Mouse (Mus musculus) midbrain, postnatal 0 days (tissue): Measurements from ENCODE around the gene Mmp1b. TPM values are rescaled to one million over a fixed set of nuclear protein-coding genes. Genes with fewer than 3 reads are reported as not detected.
"Not testable (repeated sequence)": the region's sequence is repeated elsewhere in the genome, so short reads cannot be mapped to it uniquely, and the experiment has no call there.

Experiments used
- ATAC-seq: fragments of 200-750 bp; cut with Nextera tagmentation; 2 replicates; pipeline ENCODE4 v1.8.0; 2017; ENCODE audit warnings: moderate number of reproducible peaks, mild to moderate bottlenecking, moderate TSS enrichment, moderate library complexity; ENCODE audit not compliant: low FRiP score
- DNase-seq: peaks from one replicate; pipeline ENCODE4 v3.0.0-alpha.2; 2015; ENCODE audit warnings: low spot score
- H3K27ac ChIP-seq: fragments of 300-500 bp; sonication (generic); 2 replicates; pipeline ENCODE4 v1.5.1; 2014; ENCODE audit warnings: low read depth, mild to moderate bottlenecking, low read length, mixed read lengths
- H3K27me3 ChIP-seq: fragments of 300-500 bp; sonication (generic); 2 replicates; pipeline ENCODE4 v1.6.1; 2014; ENCODE audit warnings: low read length, control low read depth, mixed read lengths; ENCODE audit not compliant: insufficient read depth
- H3K36me3 ChIP-seq: fragments of 300-500 bp; sonication (generic); 2 replicates; pipeline ENCODE4 v1.6.1; 2014; ENCODE audit warnings: low read length, control low read depth, mixed read lengths; ENCODE audit not compliant: insufficient read depth
- H3K4me1 ChIP-seq: fragments of 300-500 bp; sonication (generic); 2 replicates; pipeline ENCODE4 v1.6.1; 2014; ENCODE audit warnings: mild to moderate bottlenecking, control low read depth, antibody characterized with exemption, low read length, mixed read lengths; ENCODE audit not compliant: insufficient read depth
- H3K4me2 ChIP-seq: fragments of 300-500 bp; sonication (generic); 2 replicates; pipeline ENCODE4 v1.6.1; 2014; ENCODE audit warnings: low read depth, mild to moderate bottlenecking, low read length, mixed read lengths; ENCODE audit not compliant: poor library complexity, severe bottlenecking
- H3K4me3 ChIP-seq: fragments of 300-500 bp; sonication (generic); 2 replicates; pipeline ENCODE4 v1.5.1; 2014; ENCODE audit warnings: low read depth, mild to moderate bottlenecking, low read length, moderate library complexity
- H3K9ac ChIP-seq: fragments of 300-500 bp; sonication (generic); replicated peaks from 2 replicates; pipeline ENCODE4 v1.6.1; 2014; ENCODE audit warnings: mild to moderate bottlenecking, low read length, moderate library complexity, mixed read lengths; ENCODE audit not compliant: poor library complexity, severe bottlenecking
- H3K9me3 ChIP-seq: fragments of 300-500 bp; sonication (generic); 2 replicates; pipeline ENCODE4 v1.6.1; 2016; ENCODE audit warnings: low read length, control low read depth
- CTCF ChIP-seq: IDR thresholded peaks from 2 replicates; pipeline ENCODE4 v1.5.1; 2016; ENCODE audit warnings: antibody characterized with exemption, mild to moderate bottlenecking
- WGBS: fragments of 180-500 bp; shearing (Covaris S2); extraction: QIAGEN DNeasy Blood & Tissue Kit; methylation state at CpG from one replicate; pipeline ENCODE4 v1.1.7; 2014; 5-methylcytosine and 5-hydroxymethylcytosine counted together
- polyA plus RNA-seq: library from polyadenylated mRNA; unstranded; fragments of >200 nt; fragmentation: Nextera tagmentation; extraction: Ambion mirVana; gene quantifications from 2 replicates; pipeline ENCODE4 v1.2.1, GENCODE M21; 2015
- total RNA-seq: library from RNA; depleted of rRNA; stranded (reverse); fragments of >200 nt; gene quantifications from 2 replicates; pipeline ENCODE4 v1.2.3, GENCODE M21; 2014; rRNA removed

Gene Mmp1b
- total RNA-seq (not detected in 2 replicates), polyA plus RNA-seq (not detected in 2 replicates)

DNA sequence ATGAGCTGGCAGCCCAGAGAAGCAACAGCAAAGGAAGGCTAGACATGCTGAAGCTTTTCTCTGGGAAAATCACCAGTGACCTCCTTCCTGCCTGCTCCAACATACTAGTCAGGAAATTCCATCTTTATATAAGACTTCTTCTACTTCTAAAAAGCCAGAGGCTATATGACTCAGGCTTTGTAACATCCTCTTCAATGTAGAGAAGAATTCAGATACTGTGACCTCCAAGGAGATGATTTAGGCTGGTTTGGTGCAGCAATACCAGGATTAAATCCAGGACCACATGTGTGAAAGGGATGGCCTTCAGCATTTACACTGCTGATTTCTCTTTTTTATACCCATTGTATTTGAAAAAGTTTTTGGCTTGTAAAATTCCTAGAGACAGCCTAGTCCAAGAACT, at the start of gene Mmp1b:
TSS of gene Mmp1b (minus strand) at position 101 of the 400 bp plus-strand sequence.
- H3K4me3 ChIP-seq, result no peak within 1 kb of the TSS
- no peaks in the 10 kb centered on the region for H3K27me3 ChIP-seq
- H3K9ac ChIP-seq, result no peak within 1 kb of the TSS
- no peak within 1 kb of the TSS for H3K4me2 ChIP-seq
- H3K9me3 ChIP-seq, result no peaks in the 10 kb centered on the region
- H3K27ac ChIP-seq, result no peak within 1 kb of the TSS
- no peak for TF ChIP-seq CTCF
- H3K36me3 ChIP-seq, result no peaks in the 10 kb centered on the region
- no peak for ATAC-seq
- no peak for DNase-seq
- H3K4me1 ChIP-seq, result no peaks in the 10 kb centered on the region

DNA sequence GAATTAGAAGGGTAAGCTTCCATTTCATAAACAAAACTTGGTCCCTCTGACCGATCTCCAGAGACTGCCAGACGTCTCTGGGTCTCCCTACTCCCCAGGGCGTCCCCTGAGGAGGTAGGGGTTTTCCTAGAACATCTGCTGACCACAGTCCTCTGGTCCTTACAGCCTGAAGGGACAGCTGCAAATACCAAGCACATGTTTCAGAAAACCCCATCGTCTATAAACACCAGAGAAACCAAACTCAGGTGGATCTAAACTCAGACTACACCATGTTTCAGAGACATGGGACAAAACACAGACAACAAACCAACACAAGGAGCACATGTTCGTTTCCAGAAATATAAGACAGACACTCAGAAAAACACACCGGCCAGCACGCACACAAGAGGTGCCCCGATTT, 8.7 kb upstream of the Mmp1b start:
- not testable (repeated sequence) for H3K27ac ChIP-seq, H3K4me1 ChIP-seq, H3K4me3 ChIP-seq, H3K9me3 ChIP-seq, H3K4me2 ChIP-seq, H3K27me3 ChIP-seq, ATAC-seq, H3K36me3 ChIP-seq, H3K9ac ChIP-seq, DNase-seq
- 79% methylated on average over 8 of the region's 8 CpGs for WGBS

GRCm38 (mm10) chr9:7354535-7354934, 33.3 kb downstream of the Mmp1b start:
- Histone ChIP-seq H3K4me1 (no peaks in the 10 kb centered on the region), H3K9ac (no peak overlapping the region), H3K36me3 (no peaks in the 10 kb centered on the region), H3K9me3 (no peaks in the 10 kb centered on the region), H3K27me3 (no peaks in the 10 kb centered on the region), H3K27ac (no peak overlapping the region), H3K4me3 (no peak overlapping the region), H3K4me2 (no peak overlapping the region)
- TF ChIP-seq CTCF, result no peak
- WGBS, result 84% methylated on average over 3 of the region's 3 CpGs
- no peak for ATAC-seq
- no peak for DNase-seq

GRCm38 (mm10) chr9:7345513-7345912, 42.3 kb downstream of the Mmp1b start:
- Histone ChIP-seq H3K4me3 (no peak overlapping the region), H3K4me1 (no peaks in the 10 kb centered on the region), H3K9me3 (no peaks in the 10 kb centered on the region), H3K9ac (no peak overlapping the region), H3K27ac (no peak overlapping the region), H3K4me2 (no peak overlapping the region), H3K27me3 (no peaks in the 10 kb centered on the region), H3K36me3 (no peaks in the 10 kb centered on the region)
- no peak for TF ChIP-seq CTCF
- no peak for DNase-seq
- no peak for ATAC-seq
- 83% methylated on average over 2 of the region's 2 CpGs for WGBS

GRCm38 (mm10) chr9:7344107-7344506, 43.7 kb downstream of the Mmp1b start, which contains the start of gene Mmp12:
TSS of gene Mmp12 (plus strand) at chr9:7344381.
- Histone ChIP-seq H3K9ac (no peak within 1 kb of the TSS), H3K4me1 (no peaks in the 10 kb centered on the region), H3K9me3 (no peaks in the 10 kb centered on the region), H3K27me3 (no peaks in the 10 kb centered on the region), H3K4me3 (no peak within 1 kb of the TSS), H3K27ac (no peak within 1 kb of the TSS), H3K36me3 (no peaks in the 10 kb centered on the region), H3K4me2 (no peak within 1 kb of the TSS)
- TF ChIP-seq CTCF, result no peak
- DNase-seq, result no peak
- no peak for ATAC-seq

DNA sequence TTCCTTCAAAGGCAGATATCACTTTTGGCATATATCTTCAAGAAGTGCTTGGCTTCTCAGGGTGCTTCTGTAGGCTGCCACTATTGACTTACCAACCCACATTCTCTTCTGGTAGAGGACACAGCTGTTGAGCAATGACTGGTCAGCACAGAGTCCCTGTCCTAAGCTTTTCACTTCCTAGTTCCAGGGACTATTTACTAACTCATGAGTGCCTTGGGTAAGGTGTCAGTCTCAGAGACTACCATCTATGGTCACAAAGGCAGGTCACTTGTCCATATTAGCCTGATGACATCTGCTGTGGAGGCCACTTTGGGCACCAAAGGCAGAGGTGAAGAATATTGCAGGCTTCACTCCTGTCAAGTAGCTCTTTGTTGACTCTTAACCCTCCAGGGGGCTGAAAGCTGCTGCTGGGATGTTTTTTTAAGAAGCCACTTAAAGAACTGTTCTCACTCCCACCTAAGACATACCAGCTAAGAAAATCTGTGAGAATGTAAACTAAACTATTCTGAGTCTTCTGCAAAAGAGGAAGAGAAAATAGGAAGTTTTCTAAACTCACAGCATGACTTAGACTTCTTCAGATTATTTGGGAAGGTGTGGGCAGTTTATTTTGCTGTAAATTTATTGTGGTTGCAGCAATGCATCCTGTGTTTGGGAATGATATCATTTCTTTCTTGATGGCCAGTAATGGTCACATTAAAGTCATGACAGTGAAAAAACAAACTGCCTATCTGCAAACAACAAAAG, 50.9 kb downstream of the Mmp1b start:
- H3K9ac ChIP-seq, result no peak overlapping the region
- H3K4me2 ChIP-seq, result no peak overlapping the region
- ATAC-seq (no peak), DNase-seq (no peak)
- no peaks in the 10 kb centered on the region for H3K4me1 ChIP-seq
- no peak overlapping the region for H3K27ac ChIP-seq
- H3K9me3 ChIP-seq, result no peaks in the 10 kb centered on the region
- no peaks in the 10 kb centered on the region for H3K36me3 ChIP-seq
- no peak overlapping the region for H3K4me3 ChIP-seq
- no peak for TF ChIP-seq CTCF
- no peaks in the 10 kb centered on the region for H3K27me3 ChIP-seq
